Mouse (Mus musculus): ENCODE measurements around the gene Rhebl1. TPM values are rescaled to one million over a fixed set of nuclear protein-coding genes. Genes with fewer than 3 reads are reported as not detected.

The Rhebl1 gene
- polyA plus RNA-seq, 1 experiment from 2014 or later = 17.0 TPM

- Histone ChIP-seq H3K27ac (replicated peaks; ENCODE audit: low read depth, low read length) (no peak overlapping the region), H3K4me3 (ENCODE audit: low read depth, low read length) (no peak overlapping the region), H3K4me1 (ENCODE audit: control insufficient read depth, insufficient read depth, low read length) (no peaks in the 10 kb centered on the region), H3K9ac (replicated peaks; ENCODE audit: low read length) (no peak overlapping the region), H3K27me3 (ENCODE audit: control insufficient read depth, insufficient read depth, low read length) (no peaks in the 10 kb centered on the region), H3K9me3 (replicated peaks; ENCODE audit: control insufficient read depth, low read length) (no peaks in the 10 kb centered on the region), H3K36me3 (replicated peaks; ENCODE audit: control insufficient read depth, insufficient read depth, low read depth, low read length) (peaks cover 61% of the 10 kb centered on the region), H3K4me2 (ENCODE audit: low read depth, low read length) (no peak overlapping the region)
- no peak for ATAC-seq (replicated peaks; ENCODE audit: insufficient number of reproducible peaks, low FRiP score, low TSS enrichment, low read depth)
- no peak for DNase-seq (ENCODE audit: low spot score)
- 81% methylated on average over 9 of the region's 9 CpGs for WGBS
Measured at GRCm38 (mm10) chr15:98859319-98860043, 34.9 kb downstream of the Rhebl1 start.

- no peak for ATAC-seq (replicated peaks; ENCODE audit: insufficient number of reproducible peaks, low FRiP score, low TSS enrichment, low read depth)
- peaks cover 74% of the 10 kb centered on the region for H3K36me3 ChIP-seq (replicated peaks; ENCODE audit: control insufficient read depth, insufficient read depth, low read depth, low read length)
Measured at GRCm38 (mm10) chr15:98854214-98854613, 40.1 kb downstream of the Rhebl1 start.

GRCm38 (mm10) chr15:98853161-98853937, 41.0 kb downstream of the Rhebl1 start:
- no peaks in the 10 kb centered on the region for H3K27me3 ChIP-seq (ENCODE audit: control insufficient read depth, insufficient read depth, low read length)
- H3K4me1 ChIP-seq (ENCODE audit: control insufficient read depth, insufficient read depth, low read length) = no peaks in the 10 kb centered on the region
- no peak overlapping the region for H3K4me2 ChIP-seq (ENCODE audit: low read depth, low read length)
- no peak overlapping the region for H3K9ac ChIP-seq (replicated peaks; ENCODE audit: low read length)
- DNase-seq (ENCODE audit: low spot score) (no peak), ATAC-seq (replicated peaks; ENCODE audit: insufficient number of reproducible peaks, low FRiP score, low TSS enrichment, low read depth) (0 out of 2 replicates have a peak, but pooled peaks have one; percentile 20)
- peaks cover 79% of the 10 kb centered on the region for H3K36me3 ChIP-seq (replicated peaks; ENCODE audit: control insufficient read depth, insufficient read depth, low read depth, low read length)
- H3K9me3 ChIP-seq (replicated peaks; ENCODE audit: control insufficient read depth, low read length) = no peaks in the 10 kb centered on the region
- H3K27ac ChIP-seq (replicated peaks; ENCODE audit: low read depth, low read length) = no peak overlapping the region
- WGBS = 91% methylated on average over 26 of the region's 28 CpGs
- H3K4me3 ChIP-seq (ENCODE audit: low read depth, low read length) = no peak overlapping the region

More at GRCm38 (mm10) chr15:98854214-98854613, 40.1 kb downstream of the Rhebl1 start:
- no peak overlapping the region for H3K4me2 ChIP-seq (ENCODE audit: low read depth, low read length)
- no peak for DNase-seq (ENCODE audit: low spot score)
- no peak overlapping the region for H3K27ac ChIP-seq (replicated peaks; ENCODE audit: low read depth, low read length)
- no peaks in the 10 kb centered on the region for H3K9me3 ChIP-seq (replicated peaks; ENCODE audit: control insufficient read depth, low read length)
- no peaks in the 10 kb centered on the region for H3K27me3 ChIP-seq (ENCODE audit: control insufficient read depth, insufficient read depth, low read length)
- WGBS = 94% methylated on average over 16 of the region's 16 CpGs
- H3K4me3 ChIP-seq (ENCODE audit: low read depth, low read length) = no peak overlapping the region
- no peaks in the 10 kb centered on the region for H3K4me1 ChIP-seq (ENCODE audit: control insufficient read depth, insufficient read depth, low read length)
- no peak overlapping the region for H3K9ac ChIP-seq (replicated peaks; ENCODE audit: low read length)

GRCm38 (mm10) chr15:98852733-98853132, 41.6 kb downstream of the Rhebl1 start:
- H3K27ac ChIP-seq (replicated peaks; ENCODE audit: low read depth, low read length) = no peak overlapping the region
- WGBS = 81% methylated on average over 9 of the region's 9 CpGs
- H3K36me3 ChIP-seq (replicated peaks; ENCODE audit: control insufficient read depth, insufficient read depth, low read depth, low read length) = peaks cover 73% of the 10 kb centered on the region
- ATAC-seq (replicated peaks; ENCODE audit: insufficient number of reproducible peaks, low FRiP score, low TSS enrichment, low read depth) = 0 out of 2 replicates have a peak, but pooled peaks have one; percentile 12
- H3K4me3 ChIP-seq (ENCODE audit: low read depth, low read length) = no peak overlapping the region
- DNase-seq (ENCODE audit: low spot score) = no peak
- no peak overlapping the region for H3K4me2 ChIP-seq (ENCODE audit: low read depth, low read length)
- H3K9me3 ChIP-seq (replicated peaks; ENCODE audit: control insufficient read depth, low read length) = no peaks in the 10 kb centered on the region
- H3K4me1 ChIP-seq (ENCODE audit: control insufficient read depth, insufficient read depth, low read length) = no peaks in the 10 kb centered on the region
- no peak overlapping the region for H3K9ac ChIP-seq (replicated peaks; ENCODE audit: low read length)
- H3K27me3 ChIP-seq (ENCODE audit: control insufficient read depth, insufficient read depth, low read length) = no peaks in the 10 kb centered on the region

- Histone ChIP-seq H3K9me3 (replicated peaks; ENCODE audit: control insufficient read depth, low read length) (no peaks in the 10 kb centered on the region), H3K4me2 (ENCODE audit: low read depth, low read length) (no peak overlapping the region), H3K27ac (replicated peaks; ENCODE audit: low read depth, low read length) (no peak overlapping the region), H3K27me3 (ENCODE audit: control insufficient read depth, insufficient read depth, low read length) (no peaks in the 10 kb centered on the region), H3K4me3 (ENCODE audit: low read depth, low read length) (no peak overlapping the region), H3K9ac (replicated peaks; ENCODE audit: low read length) (no peak overlapping the region), H3K4me1 (ENCODE audit: control insufficient read depth, insufficient read depth, low read length) (no peaks in the 10 kb centered on the region), H3K36me3 (replicated peaks; ENCODE audit: control insufficient read depth, insufficient read depth, low read depth, low read length) (peaks cover 67% of the 10 kb centered on the region)
- WGBS = 98% methylated on average over 9 of the region's 9 CpGs
- no peak for DNase-seq (ENCODE audit: low spot score)
- ATAC-seq (replicated peaks; ENCODE audit: insufficient number of reproducible peaks, low FRiP score, low TSS enrichment, low read depth) = no peak
Measured at GRCm38 (mm10) chr15:98852071-98852470, 42.3 kb downstream of the Rhebl1 start.

- WGBS = 92% methylated on average over 21 of the region's 21 CpGs
- Histone ChIP-seq H3K27me3 (ENCODE audit: control insufficient read depth, insufficient read depth, low read length) (no peaks in the 10 kb centered on the region), H3K27ac (replicated peaks; ENCODE audit: low read depth, low read length) (no peak overlapping the region), H3K4me2 (ENCODE audit: low read depth, low read length) (no peak overlapping the region), H3K4me3 (ENCODE audit: low read depth, low read length) (no peak overlapping the region), H3K4me1 (ENCODE audit: control insufficient read depth, insufficient read depth, low read length) (no peaks in the 10 kb centered on the region), H3K9ac (replicated peaks; ENCODE audit: low read length) (no peak overlapping the region), H3K36me3 (replicated peaks; ENCODE audit: control insufficient read depth, insufficient read depth, low read depth, low read length) (peaks cover 70% of the 10 kb centered on the region), H3K9me3 (replicated peaks; ENCODE audit: control insufficient read depth, low read length) (no peaks in the 10 kb centered on the region)
- DNase-seq (ENCODE audit: low spot score) (no peak), ATAC-seq (replicated peaks; ENCODE audit: insufficient number of reproducible peaks, low FRiP score, low TSS enrichment, low read depth) (no peak)
Measured at GRCm38 (mm10) chr15:98851229-98851818, 43.0 kb downstream of the Rhebl1 start.

- H3K4me3 ChIP-seq (ENCODE audit: low read depth, low read length) = no peak overlapping the region
- no peak overlapping the region for H3K27ac ChIP-seq (replicated peaks; ENCODE audit: low read depth, low read length)
- H3K4me2 ChIP-seq (ENCODE audit: low read depth, low read length) = no peak overlapping the region
- H3K9me3 ChIP-seq (replicated peaks; ENCODE audit: control insufficient read depth, low read length) = no peaks in the 10 kb centered on the region
- H3K27me3 ChIP-seq (ENCODE audit: control insufficient read depth, insufficient read depth, low read length) = no peaks in the 10 kb centered on the region
- no peaks in the 10 kb centered on the region for H3K4me1 ChIP-seq (ENCODE audit: control insufficient read depth, insufficient read depth, low read length)
- no peak overlapping the region for H3K9ac ChIP-seq (replicated peaks; ENCODE audit: low read length)
- H3K36me3 ChIP-seq (replicated peaks; ENCODE audit: control insufficient read depth, insufficient read depth, low read depth, low read length) = peaks cover 70% of the 10 kb centered on the region
- WGBS = 93% methylated on average over 14 of the region's 14 CpGs
- no peak for DNase-seq (ENCODE audit: low spot score)
- ATAC-seq (replicated peaks; ENCODE audit: insufficient number of reproducible peaks, low FRiP score, low TSS enrichment, low read depth) = no peak
Measured at GRCm38 (mm10) chr15:98850668-98851067, 43.7 kb downstream of the Rhebl1 start.
